Mouse (Mus musculus): Measurements from ENCODE around the gene Ypel2.

Gene Ypel2

GRCm38 (mm10) chr11:86994791-86995624 is 1.5 kb upstream of the Ypel2 start:
- in situ Hi-C loops (cut with MboI), result no loop called here

GRCm38 (mm10) chr11:86994330-86994729 is 823 bp upstream of the Ypel2 start:
- in situ Hi-C loops (cut with MboI), result no loop called here

- in situ Hi-C loops (cut with MboI), result no loop called here
These were observed 982 bp downstream of the Ypel2 start for GRCm38 (mm10) chr11:86992461-86992988.

- in situ Hi-C loops (cut with MboI), result no loop called here
These were observed 2.3 kb downstream of the Ypel2 start for GRCm38 (mm10) chr11:86991241-86991640.

- in situ Hi-C loops (cut with MboI), result no loop called here
These were observed 3.2 kb downstream of the Ypel2 start for GRCm38 (mm10) chr11:86990309-86990708.

- in situ Hi-C loops (cut with MboI), result no loop called here
These were observed 8.5 kb downstream of the Ypel2 start for GRCm38 (mm10) chr11:86984990-86985389.

- in situ Hi-C loops (cut with MboI), result no loop called here
These were observed 10.5 kb downstream of the Ypel2 start for GRCm38 (mm10) chr11:86983056-86983455.

GRCm38 (mm10) chr11:86981229-86981791 is 12.2 kb downstream of the Ypel2 start:
- in situ Hi-C loops (cut with MboI), result no loop called here

- in situ Hi-C loops (cut with MboI), result no loop called here
These were observed 13.0 kb downstream of the Ypel2 start for GRCm38 (mm10) chr11:86980526-86980925.

GRCm38 (mm10) chr11:86979799-86980198 is 13.7 kb downstream of the Ypel2 start:
- in situ Hi-C loops (cut with MboI), result no loop called here

- in situ Hi-C loops (cut with MboI), result no loop called here
These were observed 16.3 kb downstream of the Ypel2 start for GRCm38 (mm10) chr11:86977242-86977641.

GRCm38 (mm10) chr11:86974401-86974800 is 19.1 kb downstream of the Ypel2 start:
- in situ Hi-C loops (cut with MboI), result no loop called here

GRCm38 (mm10) chr11:86973255-86973654 is 20.3 kb downstream of the Ypel2 start:
- in situ Hi-C loops (cut with MboI), result no loop called here

GRCm38 (mm10) chr11:86971057-86971753 is 22.3 kb downstream of the Ypel2 start:
- in situ Hi-C loops (cut with MboI), result no loop called here

GRCm38 (mm10) chr11:86969041-86969821 is 24.3 kb downstream of the Ypel2 start:
- in situ Hi-C loops (cut with MboI), result no loop called here

- in situ Hi-C loops (cut with MboI), result no loop called here
These were observed 26.0 kb downstream of the Ypel2 start for GRCm38 (mm10) chr11:86967506-86967905.

- in situ Hi-C loops (cut with MboI), result no loop called here
These were observed 26.8 kb downstream of the Ypel2 start for GRCm38 (mm10) chr11:86966696-86967095.

GRCm38 (mm10) chr11:86965079-86965478 is 28.4 kb downstream of the Ypel2 start:
- in situ Hi-C loops (cut with MboI), result no loop called here

- in situ Hi-C loops (cut with MboI), result no loop called here
These were observed 29.8 kb downstream of the Ypel2 start for GRCm38 (mm10) chr11:86963698-86964097.

GRCm38 (mm10) chr11:86963027-86963426 is 30.5 kb downstream of the Ypel2 start:
- in situ Hi-C loops (cut with MboI), result no loop called here

GRCm38 (mm10) chr11:86962362-86962761 is 31.1 kb downstream of the Ypel2 start:
- in situ Hi-C loops (cut with MboI), result no loop called here

Measured in mature B cell (primary cell).